Mouse (Mus musculus): ENCODE measurements around the gene Gpr146. TPM values are rescaled to one million over a fixed set of nuclear protein-coding genes. Genes with fewer than 3 reads are reported as not detected.
"Not testable (repeated sequence)": the region's sequence is repeated elsewhere in the genome, so short reads cannot be mapped to it uniquely, and the experiment has no call there.

The Gpr146 gene
- polyA plus RNA-seq, 1 experiment from 2014 or later, result 3.5 TPM

GRCm38 (mm10) chr5:139334394-139334793, 43.1 kb upstream of the Gpr146 start:
- peaks cover 10% of the 10 kb centered on the region for H3K36me3 ChIP-seq (ENCODE audit: control insufficient read depth, insufficient read depth, low read length)
- peak; percentile 51 for TF ChIP-seq CTCF (IDR thresholded peaks at IDR 0.05; ENCODE audit: low read depth)
- H3K9me3 ChIP-seq (ENCODE audit: control insufficient read depth, low read length); H3K27ac ChIP-seq (replicated peaks); H3K4me1 ChIP-seq (replicated peaks; ENCODE audit: control insufficient read depth, insufficient read depth); H3K4me3 ChIP-seq (ENCODE audit: low read depth, low read length); ATAC-seq (ENCODE audit: low FRiP score, low TSS enrichment); H3K27me3 ChIP-seq (ENCODE audit: control insufficient read depth, insufficient read depth, low read length); H3K9ac ChIP-seq (ENCODE audit: low read length); DNase-seq (ENCODE audit: low spot score); H3K4me2 ChIP-seq (replicated peaks; ENCODE audit: low read depth): not testable (repeated sequence)
- 92% methylated on average over 10 of the region's 10 CpGs for WGBS

GRCm38 (mm10) chr5:139335634-139336033, 41.9 kb upstream of the Gpr146 start:
- H3K9ac ChIP-seq (ENCODE audit: low read length), result no peak overlapping the region
- H3K27ac ChIP-seq (replicated peaks), result no peak overlapping the region
- no peaks in the 10 kb centered on the region for H3K9me3 ChIP-seq (ENCODE audit: control insufficient read depth, low read length)
- 91% methylated on average over 4 of the region's 4 CpGs for WGBS
- DNase-seq (ENCODE audit: low spot score) (no peak), ATAC-seq (ENCODE audit: low FRiP score, low TSS enrichment) (no peak)
- no peak overlapping the region for H3K4me3 ChIP-seq (ENCODE audit: low read depth, low read length)
- H3K4me2 ChIP-seq (replicated peaks; ENCODE audit: low read depth), result no peak overlapping the region
- peaks cover 10% of the 10 kb centered on the region for H3K36me3 ChIP-seq (ENCODE audit: control insufficient read depth, insufficient read depth, low read length)
- TF ChIP-seq CTCF (IDR thresholded peaks at IDR 0.05; ENCODE audit: low read depth), result no peak
- no peaks in the 10 kb centered on the region for H3K27me3 ChIP-seq (ENCODE audit: control insufficient read depth, insufficient read depth, low read length)
- H3K4me1 ChIP-seq (replicated peaks; ENCODE audit: control insufficient read depth, insufficient read depth), result no peaks in the 10 kb centered on the region

GRCm38 (mm10) chr5:139337826-139338370, 39.6 kb upstream of the Gpr146 start:
- ATAC-seq (ENCODE audit: low FRiP score, low TSS enrichment), result peak; percentile 24
- H3K4me1 ChIP-seq (replicated peaks; ENCODE audit: control insufficient read depth, insufficient read depth), result no peaks in the 10 kb centered on the region
- TF ChIP-seq EP300 (optimal IDR thresholded peaks at IDR 0.05) (no peak), CTCF (IDR thresholded peaks at IDR 0.05; ENCODE audit: low read depth) (no peak)
- H3K9ac ChIP-seq (ENCODE audit: low read length), result no peak overlapping the region
- H3K4me3 ChIP-seq (ENCODE audit: low read depth, low read length), result no peak overlapping the region
- no peak overlapping the region for H3K27ac ChIP-seq (replicated peaks)
- DNase-seq (ENCODE audit: low spot score), result no peak
- 69% methylated on average over 13 of the region's 13 CpGs for WGBS
- H3K36me3 ChIP-seq (ENCODE audit: control insufficient read depth, insufficient read depth, low read length), result peaks cover 19% of the 10 kb centered on the region
- no peaks in the 10 kb centered on the region for H3K27me3 ChIP-seq (ENCODE audit: control insufficient read depth, insufficient read depth, low read length)
- H3K4me2 ChIP-seq (replicated peaks; ENCODE audit: low read depth), result no peak overlapping the region
- no peaks in the 10 kb centered on the region for H3K9me3 ChIP-seq (ENCODE audit: control insufficient read depth, low read length)

- H3K9me3 ChIP-seq (ENCODE audit: control insufficient read depth, low read length), result no peaks in the 10 kb centered on the region
- H3K9ac ChIP-seq (ENCODE audit: low read length), result no peak overlapping the region
- no peaks in the 10 kb centered on the region for H3K27me3 ChIP-seq (ENCODE audit: control insufficient read depth, insufficient read depth, low read length)
- DNase-seq (ENCODE audit: low spot score) (peak; percentile 44), ATAC-seq (ENCODE audit: low FRiP score, low TSS enrichment) (0 out of 2 replicates have a peak, but pooled peaks have one; percentile 2)
- TF ChIP-seq EP300 (optimal IDR thresholded peaks at IDR 0.05) (no peak), CTCF (IDR thresholded peaks at IDR 0.05; ENCODE audit: low read depth) (no peak)
- 70% methylated on average over 3 of the region's 3 CpGs for WGBS
- no peak overlapping the region for H3K27ac ChIP-seq (replicated peaks)
- no peak overlapping the region for H3K4me3 ChIP-seq (ENCODE audit: low read depth, low read length)
- no peak overlapping the region for H3K4me2 ChIP-seq (replicated peaks; ENCODE audit: low read depth)
- no peaks in the 10 kb centered on the region for H3K4me1 ChIP-seq (replicated peaks; ENCODE audit: control insufficient read depth, insufficient read depth)
- peaks cover 19% of the 10 kb centered on the region for H3K36me3 ChIP-seq (ENCODE audit: control insufficient read depth, insufficient read depth, low read length)
These were observed 39.1 kb upstream of the Gpr146 start for GRCm38 (mm10) chr5:139338403-139338802.

GRCm38 (mm10) chr5:139338891-139339290, 38.6 kb upstream of the Gpr146 start:
- Histone ChIP-seq H3K9me3 (ENCODE audit: control insufficient read depth, low read length) (no peaks in the 10 kb centered on the region), H3K4me2 (replicated peaks; ENCODE audit: low read depth) (no peak overlapping the region), H3K27me3 (ENCODE audit: control insufficient read depth, insufficient read depth, low read length) (no peaks in the 10 kb centered on the region), H3K4me1 (replicated peaks; ENCODE audit: control insufficient read depth, insufficient read depth) (no peaks in the 10 kb centered on the region), H3K4me3 (ENCODE audit: low read depth, low read length) (no peak overlapping the region), H3K9ac (ENCODE audit: low read length) (no peak overlapping the region), H3K36me3 (ENCODE audit: control insufficient read depth, insufficient read depth, low read length) (peaks cover 19% of the 10 kb centered on the region), H3K27ac (replicated peaks) (no peak overlapping the region)
- ATAC-seq (ENCODE audit: low FRiP score, low TSS enrichment), result no peak
- WGBS, result 78% methylated on average over 11 of the region's 11 CpGs
- no peak for DNase-seq (ENCODE audit: low spot score)
- TF ChIP-seq EP300 (optimal IDR thresholded peaks at IDR 0.05) (no peak), CTCF (IDR thresholded peaks at IDR 0.05; ENCODE audit: low read depth) (no peak)

GRCm38 (mm10) chr5:139344021-139344686, 33.3 kb upstream of the Gpr146 start:
- 3% methylated on average over 12 of the region's 12 CpGs for WGBS
- peaks cover 6% of the 10 kb centered on the region; the same call in 1 of the 2 replicates for H3K4me1 ChIP-seq (replicated peaks; ENCODE audit: control insufficient read depth, insufficient read depth)
- ATAC-seq (ENCODE audit: low FRiP score, low TSS enrichment), result peak; percentile 72
- peak; percentile 87 for DNase-seq (ENCODE audit: low spot score)
- H3K36me3 ChIP-seq (ENCODE audit: control insufficient read depth, insufficient read depth, low read length), result peaks cover 10% of the 10 kb centered on the region; the same call in 1 of the 2 replicates
- H3K27ac ChIP-seq (replicated peaks), result peak overlapping the region; percentile 87
- H3K9me3 ChIP-seq (ENCODE audit: control insufficient read depth, low read length), result no peaks in the 10 kb centered on the region
- peak overlapping the region; percentile 91 for H3K4me3 ChIP-seq (ENCODE audit: low read depth, low read length)
- H3K27me3 ChIP-seq (ENCODE audit: control insufficient read depth, insufficient read depth, low read length), result no peaks in the 10 kb centered on the region
- TF ChIP-seq EP300 (optimal IDR thresholded peaks at IDR 0.05) (no peak), CTCF (IDR thresholded peaks at IDR 0.05; ENCODE audit: low read depth) (peak; percentile 88)
- peak overlapping the region; percentile 87 for H3K9ac ChIP-seq (ENCODE audit: low read length)
- H3K4me2 ChIP-seq (replicated peaks; ENCODE audit: low read depth), result peak overlapping the region; percentile 95

Data from stomach, postnatal 0 days (tissue).